ENCODE assay signal across 9 mouse cellular contexts in the genomic region with DNA sequence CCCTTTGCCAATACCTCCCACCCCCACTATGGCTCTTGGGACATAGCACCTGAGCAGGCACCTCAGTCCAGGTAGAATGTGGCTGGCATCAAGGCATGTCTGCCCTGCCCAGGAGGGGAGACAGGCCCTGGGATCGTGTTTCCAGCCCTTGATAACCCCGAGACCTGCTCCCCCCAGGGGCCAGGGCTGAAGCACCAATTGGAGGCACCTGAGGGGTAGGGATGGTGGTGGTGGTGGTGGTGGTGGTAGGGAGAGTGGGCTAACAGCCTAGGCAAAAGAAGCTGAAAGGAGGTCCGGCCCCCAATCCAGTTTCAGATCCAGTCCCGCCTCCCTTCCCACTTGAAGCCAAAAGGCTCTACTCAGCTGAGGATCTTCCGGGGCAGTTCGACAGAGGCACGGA. TPM values are rescaled to one million over a fixed set of nuclear protein-coding genes. Genes with fewer than 3 reads are reported as not detected.
DNase-seq lines count a peak whose midpoint lies in the region; ATAC-seq and TF ChIP-seq lines count a peak whose summit lies in the region.
"Had no signal": no experiment of that assay in that cellular context is flagged by ENCODE, and none has a peak within 500 bp of the region (broad histone marks: within the 10 kb centered on the region; RNA-seq: fewer than 3 reads in every experiment).

No protein-coding gene starts in this region.

- DNase-seq in heart, embryonic 10.5 days (ENCODE audit: low spot score), result no peak
- no peak for DNase-seq in liver, embryonic 11.5 days (ENCODE audit: low spot score)
- no peak for DNase-seq in right cerebral cortex, postnatal 14 days
- no peak for DNase-seq in urinary bladder, postnatal 4 days (ENCODE audit: low spot score in 2 of 2)

- peaks cover 86% of the 10 kb centered on the region for H3K36me3 ChIP-seq in heart, embryonic 10.5 days
- peaks cover 37% of the 10 kb centered on the region for H3K36me3 ChIP-seq in heart, embryonic 11.5 days (ENCODE audit: control insufficient read depth, insufficient read depth, low read length)
- H3K36me3 ChIP-seq in liver, embryonic 12.5 days, result peaks cover 85% of the 10 kb centered on the region
- H3K36me3 ChIP-seq in liver, embryonic 11.5 days (ENCODE audit: control insufficient read depth, insufficient read depth, low read length), result peaks cover 52% of the 10 kb centered on the region
- peaks cover 91% of the 10 kb centered on the region for H3K36me3 ChIP-seq in E14TG2a.4 (ENCODE audit: insufficient read depth, low read length)
- H3K36me3 ChIP-seq in embryonic facial prominence, embryonic 12.5 days, result peaks cover 76% of the 10 kb centered on the region

- TF ChIP-seq CTCF in E14TG2a.4 (conservative IDR thresholded peaks at IDR 0.05; ENCODE audit: low read length), result no peak

- H3K4me1 ChIP-seq in heart, embryonic 10.5 days, result peaks cover 43% of the 10 kb centered on the region
- peaks cover 24% of the 10 kb centered on the region for H3K4me1 ChIP-seq in heart, embryonic 11.5 days (ENCODE audit: control insufficient read depth, insufficient read depth, low read length)
- peaks cover 60% of the 10 kb centered on the region for H3K4me1 ChIP-seq in liver, embryonic 12.5 days
- H3K4me1 ChIP-seq in liver, embryonic 11.5 days (replicated peaks; ENCODE audit: control insufficient read depth, insufficient read depth, low read length), result peaks cover 23% of the 10 kb centered on the region
- peaks cover 89% of the 10 kb centered on the region for H3K4me1 ChIP-seq in E14TG2a.4 (replicated peaks; ENCODE audit: low read depth, low read length)
- H3K4me1 ChIP-seq in embryonic facial prominence, embryonic 12.5 days, result peaks cover 22% of the 10 kb centered on the region

- H3K9me3 ChIP-seq in heart, embryonic 10.5 days, result no peaks in the 10 kb centered on the region
- no peaks in the 10 kb centered on the region for H3K9me3 ChIP-seq in heart, embryonic 11.5 days (replicated peaks; ENCODE audit: control insufficient read depth, low read length)
- no peaks in the 10 kb centered on the region for H3K9me3 ChIP-seq in liver, embryonic 12.5 days (replicated peaks)
- H3K9me3 ChIP-seq in liver, embryonic 11.5 days (ENCODE audit: control insufficient read depth, low read length), result no peaks in the 10 kb centered on the region
- no peaks in the 10 kb centered on the region for H3K9me3 ChIP-seq in E14TG2a.4 (ENCODE audit: low read length)
- H3K9me3 ChIP-seq in embryonic facial prominence, embryonic 12.5 days, result no peaks in the 10 kb centered on the region

- no peak overlapping the region for H3K4me2 ChIP-seq in heart, embryonic 11.5 days
- no peak overlapping the region for H3K4me2 ChIP-seq in liver, embryonic 12.5 days
- no peak overlapping the region for H3K4me2 ChIP-seq in liver, embryonic 11.5 days
- H3K4me2 ChIP-seq in embryonic facial prominence, embryonic 12.5 days (replicated peaks), result no peak overlapping the region

- H3K27ac ChIP-seq in heart, embryonic 10.5 days, result no peak overlapping the region
- no peak overlapping the region for H3K27ac ChIP-seq in heart, embryonic 11.5 days (ENCODE audit: low read depth, low read length)
- H3K27ac ChIP-seq in liver, embryonic 12.5 days, result peak overlapping the region; percentile 28; the same call in 1 of the 2 replicates
- H3K27ac ChIP-seq in liver, embryonic 11.5 days (ENCODE audit: low read depth, low read length), result no peak overlapping the region
- H3K27ac ChIP-seq in embryonic facial prominence, embryonic 12.5 days, result 0 out of 2 replicates have a peak overlapping the region, but pooled peaks have one; percentile 46
- H3K27ac ChIP-seq: layer of hippocampus, adult 2 months had no signal

- H3K27me3 ChIP-seq in heart, embryonic 10.5 days (ENCODE audit: insufficient read depth, poor library complexity, severe bottlenecking), result no peaks in the 10 kb centered on the region
- no peaks in the 10 kb centered on the region for H3K27me3 ChIP-seq in heart, embryonic 11.5 days (ENCODE audit: control insufficient read depth, insufficient read depth, low read length)
- H3K27me3 ChIP-seq in liver, embryonic 12.5 days (replicated peaks), result no peaks in the 10 kb centered on the region
- no peaks in the 10 kb centered on the region for H3K27me3 ChIP-seq in liver, embryonic 11.5 days (replicated peaks; ENCODE audit: control insufficient read depth, insufficient read depth, low read length)
- no peaks in the 10 kb centered on the region for H3K27me3 ChIP-seq in E14TG2a.4 (ENCODE audit: insufficient read depth, low read length)
- no peaks in the 10 kb centered on the region for H3K27me3 ChIP-seq in embryonic facial prominence, embryonic 12.5 days

- H3K4me3 ChIP-seq in heart, embryonic 10.5 days, result 0 out of 2 replicates have a peak overlapping the region, but pooled peaks have one; percentile 0
- H3K4me3 ChIP-seq in heart, embryonic 11.5 days (ENCODE audit: low read depth, low read length), result no peak overlapping the region
- H3K4me3 ChIP-seq in liver, embryonic 12.5 days, result no peak overlapping the region
- H3K4me3 ChIP-seq in liver, embryonic 11.5 days (ENCODE audit: low read depth, low read length), result no peak overlapping the region
- H3K4me3 ChIP-seq in E14TG2a.4 (replicated peaks; ENCODE audit: low read length), result peak overlapping the region; percentile 52
- no peak overlapping the region for H3K4me3 ChIP-seq in embryonic facial prominence, embryonic 12.5 days
- H3K4me3 ChIP-seq: layer of hippocampus, adult 2 months had no signal

- 80% methylated on average over 7 of the region's 7 CpGs for WGBS in heart, embryonic 10.5 days
- WGBS in heart, embryonic 11.5 days (ENCODE audit: insufficient replicate concordance), result 64% methylated on average over 7 of the region's 7 CpGs
- 83% methylated on average over 7 of the region's 7 CpGs for WGBS in liver, embryonic 12.5 days (ENCODE audit: insufficient replicate concordance)
- 77% methylated on average over 7 of the region's 7 CpGs for WGBS in liver, embryonic 11.5 days
- 66% methylated on average over 7 of the region's 7 CpGs for WGBS in embryonic facial prominence, embryonic 12.5 days

- no peak overlapping the region for H3K9ac ChIP-seq in heart, embryonic 11.5 days (ENCODE audit: low read depth, low read length)
- no peak overlapping the region for H3K9ac ChIP-seq in liver, embryonic 12.5 days
- H3K9ac ChIP-seq in liver, embryonic 11.5 days (ENCODE audit: low read depth, low read length), result no peak overlapping the region
- H3K9ac ChIP-seq in embryonic facial prominence, embryonic 12.5 days, result no peak overlapping the region

- no peak for ATAC-seq in heart, embryonic 11.5 days (replicated peaks; ENCODE audit: insufficient number of reproducible peaks, low FRiP score, low TSS enrichment)
- ATAC-seq in liver, embryonic 12.5 days, result no peak
- no peak for ATAC-seq in liver, embryonic 11.5 days (replicated peaks; ENCODE audit: low FRiP score)
- no peak for ATAC-seq in embryonic facial prominence, embryonic 12.5 days (ENCODE audit: insufficient number of reproducible peaks, insufficient read depth, low FRiP score, low TSS enrichment)

RNA-seq across cellular contexts. Expression of a gene that starts 5.8 kb away (rescaled TPM):
- polyA plus RNA-seq in heart, embryonic 10.5 days (2016; fragmentation: Nextera tagmentation; extraction: Ambion mirVana), result 57.9 and 88.7 TPM in 2 replicates
- polyA plus RNA-seq in heart, embryonic 11.5 days (2014; fragmentation: Nextera tagmentation; extraction: Ambion mirVana), result 34.2 and 38.4 TPM in 2 replicates
- 45.4 and 47.6 TPM in 2 replicates for polyA plus RNA-seq in liver, embryonic 12.5 days (2016; fragmentation: Nextera tagmentation; extraction: Ambion mirVana)
- 53.8 and 57.6 TPM in 2 replicates for polyA plus RNA-seq in liver, embryonic 11.5 days (2014; fragmentation: Nextera tagmentation; extraction: Ambion mirVana)
- polyA plus RNA-seq in embryonic facial prominence, embryonic 12.5 days (2016; fragmentation: Nextera tagmentation; extraction: Ambion mirVana), result 119 and 122 TPM in 2 replicates

RNA-seq across cellular contexts. Expression of a gene that starts 16.9 kb away (rescaled TPM):
- 15.3 and 16.5 TPM in 2 replicates for polyA plus RNA-seq in heart, embryonic 10.5 days (2016; fragmentation: Nextera tagmentation; extraction: Ambion mirVana)
- 9.9 and 10.6 TPM in 2 replicates for polyA plus RNA-seq in heart, embryonic 11.5 days (2014; fragmentation: Nextera tagmentation; extraction: Ambion mirVana)
- polyA plus RNA-seq in liver, embryonic 12.5 days (2016; fragmentation: Nextera tagmentation; extraction: Ambion mirVana), result 12.2 and 13.7 TPM in 2 replicates
- polyA plus RNA-seq in liver, embryonic 11.5 days (2014; fragmentation: Nextera tagmentation; extraction: Ambion mirVana), result 13.1 and 14.3 TPM in 2 replicates
- 17.5 and 18.9 TPM in 2 replicates for polyA plus RNA-seq in embryonic facial prominence, embryonic 12.5 days (2016; fragmentation: Nextera tagmentation; extraction: Ambion mirVana)

RNA-seq across cellular contexts. Expression of a gene that starts 17.0 kb away (rescaled TPM):
- 16.9 and 18.7 TPM in 2 replicates for polyA plus RNA-seq in heart, embryonic 10.5 days (2016; fragmentation: Nextera tagmentation; extraction: Ambion mirVana)
- polyA plus RNA-seq in heart, embryonic 11.5 days (2014; fragmentation: Nextera tagmentation; extraction: Ambion mirVana), result 16.1 and 16.3 TPM in 2 replicates
- 62.6 and 67.1 TPM in 2 replicates for polyA plus RNA-seq in liver, embryonic 12.5 days (2016; fragmentation: Nextera tagmentation; extraction: Ambion mirVana)
- 52.5 and 57.5 TPM in 2 replicates for polyA plus RNA-seq in liver, embryonic 11.5 days (2014; fragmentation: Nextera tagmentation; extraction: Ambion mirVana)
- 13.5 and 14.2 TPM in 2 replicates for polyA plus RNA-seq in embryonic facial prominence, embryonic 12.5 days (2016; fragmentation: Nextera tagmentation; extraction: Ambion mirVana)

RNA-seq across cellular contexts. Expression of a gene that starts 23.8 kb away (rescaled TPM):
- 863 and 999 TPM in 2 replicates for polyA plus RNA-seq in heart, embryonic 10.5 days (2016; fragmentation: Nextera tagmentation; extraction: Ambion mirVana)
- polyA plus RNA-seq in heart, embryonic 11.5 days (2014; fragmentation: Nextera tagmentation; extraction: Ambion mirVana), result 1,064 and 1,178 TPM in 2 replicates
- 1,112 and 1,156 TPM in 2 replicates for polyA plus RNA-seq in liver, embryonic 12.5 days (2016; fragmentation: Nextera tagmentation; extraction: Ambion mirVana)
- polyA plus RNA-seq in liver, embryonic 11.5 days (2014; fragmentation: Nextera tagmentation; extraction: Ambion mirVana), result 1,588 and 1,766 TPM in 2 replicates
- polyA plus RNA-seq in embryonic facial prominence, embryonic 12.5 days (2016; fragmentation: Nextera tagmentation; extraction: Ambion mirVana), result 1,221 and 1,230 TPM in 2 replicates

RNA-seq across cellular contexts. Expression of a gene that starts 28.7 kb away (rescaled TPM):
- 63.2 and 88.1 TPM in 2 replicates for polyA plus RNA-seq in heart, embryonic 10.5 days (2016; fragmentation: Nextera tagmentation; extraction: Ambion mirVana)
- polyA plus RNA-seq in heart, embryonic 11.5 days (2014; fragmentation: Nextera tagmentation; extraction: Ambion mirVana), result 62.2 and 62.5 TPM in 2 replicates
- 20.3 and 24.0 TPM in 2 replicates for polyA plus RNA-seq in liver, embryonic 12.5 days (2016; fragmentation: Nextera tagmentation; extraction: Ambion mirVana)
- polyA plus RNA-seq in liver, embryonic 11.5 days (2014; fragmentation: Nextera tagmentation; extraction: Ambion mirVana), result 42.6 and 45.3 TPM in 2 replicates
- 164 and 181 TPM in 2 replicates for polyA plus RNA-seq in embryonic facial prominence, embryonic 12.5 days (2016; fragmentation: Nextera tagmentation; extraction: Ambion mirVana)

Comparison
In these comparisons a context has a peak if more than half of its experiments do, and no peak if none do; other contexts are left out.
1. H3K27ac ChIP-seq: peak in liver, embryonic 12.5 days (single experiment) and embryonic facial prominence, embryonic 12.5 days (single experiment); none in heart, embryonic 10.5 days (single experiment), heart, embryonic 11.5 days (single experiment) and liver, embryonic 11.5 days (single experiment).
2. H3K4me3 ChIP-seq: peak in heart, embryonic 10.5 days (single experiment) and E14TG2a.4 (single experiment); none in heart, embryonic 11.5 days (single experiment), liver, embryonic 12.5 days (single experiment), liver, embryonic 11.5 days (single experiment) and embryonic facial prominence, embryonic 12.5 days (single experiment).